Mouse (Mus musculus) liver, embryonic 13.5 days (tissue): ENCODE data around the gene 1700003E16Rik. TPM values are rescaled to one million over a fixed set of nuclear protein-coding genes. Genes with fewer than 3 reads are reported as not detected.
A peak's percentile ranks its signal among the peaks of the same experiment; 100 is the strongest.

Experiments used
- ATAC-seq: fragments of 200-750 bp; cut with Nextera tagmentation; 2 replicates; pipeline ENCODE4 v1.8.0; 2017; ENCODE audit warnings: low read depth, mild to moderate bottlenecking, moderate number of reproducible peaks, moderate library complexity
- DNase-seq: peaks from one replicate; pipeline ENCODE4 v3.0.0; 2022
- H3K27ac ChIP-seq: fragments of 300-500 bp; sonication (generic); 2 replicates; pipeline ENCODE4 v1.5.1; 2015; ENCODE audit warnings: moderate library complexity, mild to moderate bottlenecking, inconsistent platforms
- H3K27me3 ChIP-seq: fragments of 300-500 bp; sonication (generic); 2 replicates; pipeline ENCODE4 v1.6.1; 2015; ENCODE audit warnings: mild to moderate bottlenecking, inconsistent platforms
- H3K36me3 ChIP-seq: fragments of 300-500 bp; sonication (generic); 2 replicates; pipeline ENCODE4 v1.6.1; 2015; ENCODE audit warnings: mild to moderate bottlenecking, inconsistent platforms
- H3K4me1 ChIP-seq: fragments of 300-500 bp; sonication (generic); replicated peaks from 2 replicates; pipeline ENCODE4 v1.6.1; 2015; ENCODE audit warnings: inconsistent platforms
- H3K4me2 ChIP-seq: fragments of 300-500 bp; sonication (generic); 2 replicates; pipeline ENCODE4 v1.6.1; 2015; ENCODE audit warnings: inconsistent platforms, mild to moderate bottlenecking, moderate library complexity
- H3K4me3 ChIP-seq: fragments of 300-500 bp; sonication (generic); replicated peaks from 2 replicates; pipeline ENCODE4 v1.5.1; 2015; ENCODE audit warnings: mild to moderate bottlenecking, inconsistent platforms
- H3K9ac ChIP-seq: fragments of 300-500 bp; sonication (generic); 2 replicates; pipeline ENCODE4 v1.6.1; 2015; ENCODE audit warnings: mild to moderate bottlenecking, inconsistent platforms
- H3K9me3 ChIP-seq: fragments of 300-500 bp; sonication (generic); replicated peaks from 2 replicates; pipeline ENCODE4 v1.6.1; 2016; ENCODE audit warnings: inconsistent platforms
- WGBS: fragments of 180-500 bp; shearing (Covaris S2); methylation state at CpG from one replicate; pipeline ENCODE4 v1.1.7; 2015; ENCODE audit not compliant: insufficient replicate concordance; 5-methylcytosine and 5-hydroxymethylcytosine counted together
- polyA plus RNA-seq: library from polyadenylated mRNA; unstranded; fragments of >200 nt; fragmentation: Nextera tagmentation; extraction: Ambion mirVana; gene quantifications from 2 replicates; pipeline ENCODE4 v1.2.1, GENCODE M21; 2015

1700003E16Rik gene
- polyA plus RNA-seq, 1 experiment from 2014 or later = 0.15 TPM

DNA sequence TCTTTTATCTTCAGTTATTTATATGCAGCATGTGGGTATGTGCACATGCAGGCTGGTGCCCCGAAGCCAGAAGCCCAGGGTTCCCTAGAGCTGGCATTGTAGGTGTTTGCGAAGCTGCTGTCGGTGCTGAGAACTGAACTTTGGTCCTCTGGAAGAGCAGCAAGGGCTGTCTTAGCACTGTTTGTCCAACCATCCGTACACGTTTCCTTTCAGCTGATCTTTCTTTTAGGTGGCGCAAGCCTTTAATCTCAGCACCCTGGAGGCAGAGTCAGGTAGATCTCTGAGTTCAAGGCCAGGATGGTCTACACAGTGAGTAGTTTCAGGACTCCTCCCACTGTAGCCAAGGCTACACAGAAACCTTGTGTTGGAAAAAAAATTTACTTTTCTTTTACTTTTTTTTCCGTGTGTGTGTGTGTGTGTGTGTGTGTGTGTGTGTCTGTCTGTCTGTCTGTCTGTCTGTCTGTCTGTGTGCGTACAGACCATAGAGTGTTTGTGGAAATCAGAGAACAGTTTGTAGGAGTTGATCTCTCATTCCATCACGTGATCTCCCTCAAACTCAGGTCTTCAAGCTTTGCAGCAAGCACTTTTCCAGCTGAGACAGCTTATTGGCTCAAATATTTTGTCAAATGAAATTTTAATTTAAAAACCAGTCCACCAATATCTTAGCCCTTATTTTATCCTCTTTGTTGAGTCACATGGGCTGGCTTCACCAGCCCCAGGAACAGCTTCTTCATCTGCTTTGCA is 23.9 kb upstream of the 1700003E16Rik start:
- Histone ChIP-seq H3K4me3 (no peak overlapping the region), H3K36me3 (no peaks in the 10 kb centered on the region), H3K9ac (no peak overlapping the region), H3K27ac (peak overlapping the region; percentile 67), H3K27me3 (peaks cover 30% of the 10 kb centered on the region), H3K4me1 (peaks cover 44% of the 10 kb centered on the region), H3K9me3 (no peaks in the 10 kb centered on the region), H3K4me2 (no peak overlapping the region)
- 61% methylated on average over 9 of the region's 9 CpGs for WGBS
- no peak for DNase-seq
- peak; percentile 18; the same call in 1 of the 2 replicates for ATAC-seq

DNA sequence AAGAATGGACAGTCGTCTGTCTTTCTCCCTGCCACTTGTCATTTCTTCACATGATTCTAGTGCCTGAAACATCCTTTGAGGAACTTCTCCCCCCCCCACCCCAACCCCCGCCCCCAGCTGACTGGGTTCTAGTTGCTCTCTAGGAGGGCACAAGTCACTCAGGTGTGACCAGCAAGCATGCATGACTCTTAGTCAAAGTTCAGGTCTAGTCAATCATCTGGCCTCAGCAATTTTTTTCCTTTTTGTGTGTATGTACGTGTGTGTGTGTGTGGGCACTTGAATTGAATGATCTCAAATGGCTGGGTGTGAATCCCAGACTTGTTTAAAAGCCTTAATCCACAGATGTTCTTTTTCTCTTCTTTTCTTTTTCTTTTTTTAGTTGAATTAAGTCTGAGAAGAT is 22.0 kb upstream of the 1700003E16Rik start:
- no peak overlapping the region for H3K27ac ChIP-seq
- no peak overlapping the region for H3K9ac ChIP-seq
- H3K9me3 ChIP-seq = no peaks in the 10 kb centered on the region
- H3K4me3 ChIP-seq = no peak overlapping the region
- no peak for ATAC-seq
- peaks cover 45% of the 10 kb centered on the region for H3K27me3 ChIP-seq
- WGBS = 51% methylated on average over 3 of the region's 3 CpGs
- no peak for DNase-seq
- H3K4me1 ChIP-seq = peaks cover 61% of the 10 kb centered on the region
- H3K4me2 ChIP-seq = no peak overlapping the region
- H3K36me3 ChIP-seq = no peaks in the 10 kb centered on the region

DNA sequence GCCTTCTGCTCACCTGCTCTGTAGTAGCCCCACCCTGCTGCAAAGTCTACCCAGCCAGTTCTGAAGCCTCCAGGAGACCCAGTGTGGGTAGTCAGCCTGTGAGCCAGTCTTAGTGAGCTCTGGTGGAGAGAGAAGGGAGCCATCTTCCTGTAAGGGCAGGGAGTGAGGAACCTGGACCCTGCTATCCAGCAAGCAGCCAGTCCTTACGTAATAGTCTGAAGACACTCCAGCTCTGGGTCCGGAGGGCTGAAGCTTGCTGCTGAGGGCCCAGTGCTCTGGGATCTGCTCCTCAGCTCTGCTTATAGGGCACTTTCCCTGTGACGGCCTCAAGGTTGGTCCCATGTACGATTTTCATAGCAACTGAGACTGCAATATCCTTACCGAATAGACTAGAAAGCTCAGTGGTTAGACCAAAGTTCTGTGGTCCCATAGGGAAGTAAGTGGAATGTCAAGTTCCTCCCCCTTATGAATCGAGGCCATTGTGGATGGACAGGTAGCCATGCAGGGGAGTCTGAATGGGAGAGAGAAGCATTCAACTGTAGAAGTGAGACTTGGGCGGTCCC is 21.2 kb upstream of the 1700003E16Rik start, which contains the start of gene Rtkn:
Gene Rtkn, plus strand, starts transcription at position 513 of the 563 bp plus-strand sequence.
- no peaks in the 10 kb centered on the region for H3K36me3 ChIP-seq
- H3K4me1 ChIP-seq = peaks cover 61% of the 10 kb centered on the region
- peak within 1 kb of the TSS; percentile 88 for H3K27ac ChIP-seq
- H3K4me2 ChIP-seq = peak within 1 kb of the TSS; percentile 69
- peak within 1 kb of the TSS; percentile 59 for H3K4me3 ChIP-seq
- no peaks in the 10 kb centered on the region for H3K9me3 ChIP-seq
- DNase-seq (no peak), ATAC-seq (no peak)
- peak within 1 kb of the TSS; percentile 73 for H3K9ac ChIP-seq
- 64% methylated on average over 7 of the region's 7 CpGs for WGBS
- peaks cover 53% of the 10 kb centered on the region for H3K27me3 ChIP-seq

DNA sequence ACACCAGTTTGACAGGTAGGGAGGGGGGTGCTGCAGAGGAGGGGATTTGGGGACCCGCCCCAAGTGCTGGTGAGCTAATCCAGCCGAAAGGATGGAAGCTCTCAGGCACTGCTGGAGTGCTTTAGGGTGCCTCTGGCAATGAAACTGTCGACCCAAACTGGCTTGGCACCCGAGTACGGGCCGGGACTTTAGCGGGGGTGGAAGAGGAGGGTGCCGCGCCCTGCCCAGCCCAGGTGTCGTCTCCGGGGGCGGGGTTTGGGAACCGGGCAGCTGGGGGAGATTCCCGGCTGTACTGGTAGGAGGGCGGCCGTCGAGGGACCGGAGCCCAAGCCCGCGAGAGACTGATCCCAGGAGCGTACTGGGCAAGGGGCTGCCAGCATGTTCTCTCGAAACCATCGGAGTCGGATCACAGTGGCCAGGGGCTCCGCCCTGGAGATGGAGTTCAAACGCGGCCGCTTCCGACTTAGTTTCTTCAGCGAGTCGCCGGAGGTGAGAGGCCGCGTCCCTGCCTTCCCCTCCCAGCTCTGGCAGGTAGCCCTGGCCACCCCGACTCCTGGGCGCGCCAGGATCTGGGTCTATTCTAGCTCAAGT is 20.5 kb upstream of the 1700003E16Rik start:
- H3K36me3 ChIP-seq = no peaks in the 10 kb centered on the region
- peaks cover 54% of the 10 kb centered on the region for H3K27me3 ChIP-seq
- H3K4me1 ChIP-seq = peaks cover 60% of the 10 kb centered on the region
- H3K4me3 ChIP-seq = peak overlapping the region; percentile 59
- H3K9me3 ChIP-seq = no peaks in the 10 kb centered on the region
- H3K9ac ChIP-seq = peak overlapping the region; percentile 73
- 26% methylated on average over 37 of the region's 37 CpGs for WGBS
- peak overlapping the region; percentile 69 for H3K4me2 ChIP-seq
- DNase-seq = no peak
- H3K27ac ChIP-seq = 0 out of 2 replicates have a peak overlapping the region, but pooled peaks have one; percentile 88
- no peak for ATAC-seq

DNA sequence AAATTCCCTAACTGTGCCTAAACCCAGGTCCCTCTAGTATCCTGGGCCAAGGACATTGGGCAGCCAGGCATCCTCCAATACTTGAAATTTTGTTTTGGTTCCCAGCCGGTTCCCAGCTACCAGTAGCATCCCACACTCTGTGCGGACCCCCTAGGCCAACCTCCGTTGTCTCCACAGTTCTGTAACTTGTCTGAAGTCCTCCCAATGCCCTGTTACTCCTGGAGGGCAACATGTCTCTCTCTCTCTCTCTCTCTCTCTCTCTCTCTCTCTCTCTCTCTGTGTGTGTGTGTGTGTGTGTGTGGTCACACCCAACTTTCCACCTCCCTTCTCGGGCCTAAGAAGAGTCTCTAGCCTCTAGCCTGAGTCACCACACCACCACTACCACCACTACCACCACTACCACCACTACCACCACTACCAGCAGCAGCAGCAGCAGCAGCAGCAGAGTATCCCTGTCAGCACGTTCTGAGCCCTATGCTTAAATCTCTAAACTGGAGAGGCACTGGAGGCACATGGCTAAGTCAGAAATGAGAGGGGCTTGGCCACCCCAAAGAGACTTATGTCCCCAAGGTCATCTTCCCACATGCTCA is 19.8 kb upstream of the 1700003E16Rik start:
- H3K9me3 ChIP-seq = no peaks in the 10 kb centered on the region
- no peak for DNase-seq
- peak overlapping the region; percentile 88 for H3K27ac ChIP-seq
- ATAC-seq = no peak
- peaks cover 53% of the 10 kb centered on the region for H3K4me1 ChIP-seq
- peak overlapping the region; percentile 59 for H3K4me3 ChIP-seq
- WGBS = 36% methylated on average over 5 of the region's 5 CpGs
- peak overlapping the region; percentile 73 for H3K9ac ChIP-seq
- peaks cover 58% of the 10 kb centered on the region for H3K27me3 ChIP-seq
- no peaks in the 10 kb centered on the region for H3K36me3 ChIP-seq
- peak overlapping the region; percentile 69 for H3K4me2 ChIP-seq

DNA sequence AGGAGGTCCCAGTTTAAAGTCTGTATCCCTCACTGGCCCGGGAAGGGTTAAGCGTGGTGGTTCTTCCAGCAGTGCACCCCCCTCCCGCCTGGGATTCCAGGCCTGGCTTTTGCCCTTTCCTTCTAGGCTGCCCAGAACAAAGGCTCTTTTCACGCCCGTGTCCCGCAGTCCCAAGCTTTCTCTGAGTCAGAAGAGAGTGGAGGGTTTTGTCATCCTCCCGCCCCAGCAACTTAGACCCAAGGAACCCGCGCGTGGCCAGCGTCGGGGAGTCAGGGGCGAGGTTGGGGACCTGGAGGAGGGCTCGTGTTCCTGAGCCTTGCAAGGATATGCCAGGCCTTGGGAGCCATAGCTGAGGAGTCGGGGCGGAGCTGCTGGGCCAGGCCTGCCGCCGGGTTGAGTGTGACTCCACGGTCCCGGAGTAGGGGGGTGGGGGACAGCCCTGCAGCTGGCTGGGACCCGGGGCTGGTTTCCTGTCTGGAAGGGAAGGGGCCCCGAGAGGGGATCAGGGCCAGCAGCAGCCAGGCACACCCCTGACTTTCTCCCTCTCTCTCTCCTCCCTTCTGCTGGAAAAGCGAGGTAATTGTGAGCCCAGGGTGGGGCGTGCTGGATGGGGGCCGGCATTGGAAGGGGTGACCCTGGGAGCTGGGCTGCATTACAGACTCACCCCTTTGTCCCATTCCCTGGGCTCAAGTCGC is 19.2 kb upstream of the 1700003E16Rik start:
- 3% methylated on average over 26 of the region's 26 CpGs for WGBS
- peak overlapping the region; percentile 73 for H3K9ac ChIP-seq
- ATAC-seq (peak; percentile 33), DNase-seq (no peak)
- H3K4me3 ChIP-seq = peak overlapping the region; percentile 59
- H3K9me3 ChIP-seq = no peaks in the 10 kb centered on the region
- H3K4me2 ChIP-seq = peak overlapping the region; percentile 69
- H3K27ac ChIP-seq = peak overlapping the region; percentile 88
- peaks cover 52% of the 10 kb centered on the region for H3K4me1 ChIP-seq
- H3K27me3 ChIP-seq = peaks cover 65% of the 10 kb centered on the region
- no peaks in the 10 kb centered on the region for H3K36me3 ChIP-seq

DNA sequence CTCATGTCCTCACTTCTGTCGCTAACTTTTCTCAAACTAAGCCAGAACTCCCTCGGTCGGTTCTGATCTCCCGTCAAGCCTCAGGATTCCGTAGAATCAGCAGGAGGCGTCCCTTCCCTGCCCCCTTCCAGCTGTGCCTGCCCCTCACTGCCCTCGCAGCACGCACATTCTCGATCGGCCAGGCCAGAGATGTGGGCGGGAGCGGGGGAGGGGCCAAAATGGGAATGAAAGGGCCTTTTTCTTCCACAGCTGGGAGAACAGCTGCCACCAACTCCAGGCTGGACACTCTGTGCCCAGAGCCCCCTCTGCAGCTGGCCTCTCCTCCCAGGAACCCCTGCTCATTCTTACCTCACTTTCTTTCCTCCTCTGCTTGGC is 18.6 kb upstream of the 1700003E16Rik start:
- H3K9ac ChIP-seq = peak overlapping the region; percentile 73
- no peaks in the 10 kb centered on the region for H3K36me3 ChIP-seq
- WGBS = 0% methylated on average over 12 of the region's 12 CpGs
- H3K27ac ChIP-seq = peak overlapping the region; percentile 88
- H3K27me3 ChIP-seq = peaks cover 70% of the 10 kb centered on the region
- DNase-seq (peak; percentile 50), ATAC-seq (peak; percentile 66)
- peak overlapping the region; percentile 69 for H3K4me2 ChIP-seq
- H3K4me3 ChIP-seq = peak overlapping the region; percentile 59
- peaks cover 54% of the 10 kb centered on the region for H3K4me1 ChIP-seq
- no peaks in the 10 kb centered on the region for H3K9me3 ChIP-seq

DNA sequence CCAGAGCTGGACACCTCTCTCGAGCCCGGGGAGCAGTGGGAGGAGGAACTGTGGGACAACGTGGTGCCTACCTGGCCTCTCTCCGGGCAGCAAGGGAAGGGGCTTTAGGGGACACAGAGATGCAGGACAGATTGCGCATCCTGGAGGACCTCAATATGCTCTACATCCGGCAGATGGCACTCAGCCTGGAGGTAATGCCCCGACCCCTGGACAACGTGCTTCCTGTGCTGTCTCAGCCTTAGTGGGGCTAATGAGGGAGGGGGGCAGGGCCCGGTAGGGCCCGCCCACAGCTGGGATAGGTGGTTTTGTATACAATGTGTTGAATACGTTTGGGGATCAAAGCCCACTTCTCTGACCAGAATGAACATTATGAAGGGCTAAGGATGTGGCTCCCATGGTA is 18.1 kb upstream of the 1700003E16Rik start:
- Histone ChIP-seq H3K27ac (peak overlapping the region; percentile 88), H3K9ac (peak overlapping the region; percentile 73; the same call in 1 of the 2 replicates), H3K36me3 (no peaks in the 10 kb centered on the region), H3K27me3 (peaks cover 74% of the 10 kb centered on the region), H3K4me1 (peaks cover 52% of the 10 kb centered on the region), H3K4me2 (peak overlapping the region; percentile 69), H3K4me3 (peak overlapping the region; percentile 59), H3K9me3 (no peaks in the 10 kb centered on the region)
- DNase-seq = no peak
- 2% methylated on average over 11 of the region's 11 CpGs for WGBS
- ATAC-seq = peak; percentile 32

DNA sequence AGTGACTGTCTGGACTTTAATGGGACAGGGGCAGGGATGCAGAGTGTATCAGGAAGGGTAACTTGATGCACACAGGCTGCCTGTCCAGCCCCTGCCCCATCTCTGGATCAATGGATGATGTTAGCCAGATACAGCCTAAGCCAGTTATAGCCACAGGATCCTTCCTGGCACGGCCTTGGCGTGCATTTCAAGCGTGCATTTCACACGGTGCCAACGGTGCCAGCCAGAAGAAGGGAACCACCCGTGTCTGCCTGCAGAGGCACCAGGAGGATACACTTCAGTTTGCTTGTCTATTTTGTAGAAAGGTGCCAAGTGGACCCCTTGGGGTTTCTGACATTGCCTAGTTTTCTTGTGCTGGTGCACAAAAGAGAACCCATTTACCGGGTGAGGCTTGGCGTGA is 16.2 kb upstream of the 1700003E16Rik start:
- WGBS = 85% methylated on average over 8 of the region's 8 CpGs
- DNase-seq = no peak
- H3K9ac ChIP-seq = no peak overlapping the region

DNA sequence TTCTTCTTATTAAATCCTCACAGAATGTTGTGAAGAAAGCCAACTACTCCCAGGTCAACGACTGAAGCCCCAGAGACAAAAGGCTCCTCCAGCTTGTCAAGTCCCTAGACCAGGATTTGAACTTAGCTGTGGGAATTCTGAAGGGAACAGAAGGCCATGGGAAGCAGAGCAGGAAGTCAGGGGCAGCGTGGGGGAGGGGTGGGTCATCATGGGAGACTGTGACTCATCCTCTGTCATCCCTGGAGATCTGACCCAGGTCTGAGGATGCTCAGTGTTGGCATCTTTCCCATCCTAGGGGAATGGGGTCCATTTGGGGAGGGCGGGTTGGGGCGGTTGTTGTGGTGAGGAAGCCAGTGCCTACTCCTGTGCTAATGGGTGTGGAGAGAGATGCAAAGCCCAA is 14.6 kb upstream of the 1700003E16Rik start:
- Histone ChIP-seq H3K27me3 (peaks cover 53% of the 10 kb centered on the region), H3K4me2 (peak overlapping the region; percentile 51; the same call in 1 of the 2 replicates), H3K4me3 (no peak overlapping the region)

More for the DNA sequence above, 16.2 kb upstream of the 1700003E16Rik start:
- peaks cover 68% of the 10 kb centered on the region for H3K27me3 ChIP-seq
- H3K27ac ChIP-seq = no peak overlapping the region
- H3K9me3 ChIP-seq = no peaks in the 10 kb centered on the region
- no peak overlapping the region for H3K4me2 ChIP-seq
- H3K4me3 ChIP-seq = no peak overlapping the region
- no peaks in the 10 kb centered on the region for H3K36me3 ChIP-seq
- no peak for ATAC-seq
- H3K4me1 ChIP-seq = peaks cover 46% of the 10 kb centered on the region

More for the DNA sequence above, 14.6 kb upstream of the 1700003E16Rik start:
- H3K9ac ChIP-seq = no peak overlapping the region
- DNase-seq (no peak), ATAC-seq (no peak)
- H3K27ac ChIP-seq = no peak overlapping the region
- WGBS = 43% methylated on average over 4 of the region's 4 CpGs
- H3K36me3 ChIP-seq = no peaks in the 10 kb centered on the region
- H3K4me1 ChIP-seq = peaks cover 33% of the 10 kb centered on the region
- no peaks in the 10 kb centered on the region for H3K9me3 ChIP-seq
